Mouse (Mus musculus): ENCODE data around the gene Trpv4. TPM values are rescaled to one million over a fixed set of nuclear protein-coding genes. Genes with fewer than 3 reads are reported as not detected.

Gene Trpv4
- polyA plus RNA-seq, 1 experiment, result 0.07 TPM

GRCm38 (mm10) chr5:114572997-114573396 is 85.2 kb downstream of the Trpv4 start:
- Histone ChIP-seq H3K4me3 (replicated peaks) (no peak overlapping the region), H3K4me1 (ENCODE audit: control insufficient read depth) (peaks cover 6% of the 10 kb centered on the region)

More at GRCm38 (mm10) chr5:114572997-114573396, 85.2 kb downstream of the Trpv4 start:
- TF ChIP-seq GATA1 (IDR thresholded peaks at IDR 0.05; ENCODE audit: low read length), result no peak
- no peak for TF ChIP-seq TAL1 (IDR thresholded peaks at IDR 0.05; ENCODE audit: low read length)
- peaks cover 2% of the 10 kb centered on the region; the same call in 1 of the 2 replicates for H3K9me3 ChIP-seq (ENCODE audit: control insufficient read depth, low read length)
- H3K27me3 ChIP-seq (ENCODE audit: control insufficient read depth), result peaks cover 53% of the 10 kb centered on the region
- no peaks in the 10 kb centered on the region for H3K36me3 ChIP-seq (ENCODE audit: control insufficient read depth)

Other genes with a start within 250 kb of the Trpv4 start
- gene Mmab, start 214.4 kb downstream of the Trpv4 start, polyA plus RNA-seq (2012), result 0.30 and 0.35 TPM in 2 replicates
- 1.7 and 2.0 TPM in 2 replicates for gene Mvk, start 214.2 kb downstream of the Trpv4 start, polyA plus RNA-seq (2012)
- 0.02 and 0.16 TPM in 2 replicates for gene Fam222a, start 90.4 kb downstream of the Trpv4 start, polyA plus RNA-seq (2012)
- 6.3 and 7.0 TPM in 2 replicates for gene Gltp, start 32.6 kb upstream of the Trpv4 start, polyA plus RNA-seq (2012)
- 1.1 and 1.2 TPM in 2 replicates for gene Tchp, start 49.3 kb upstream of the Trpv4 start, polyA plus RNA-seq (2012)
- gene Ankrd13a, start 116.3 kb upstream of the Trpv4 start, polyA plus RNA-seq (2012), result 15.2 TPM in 2 replicates
- gene Git2, start 117.1 kb upstream of the Trpv4 start, polyA plus RNA-seq (2012), result 7.0 and 8.0 TPM in 2 replicates
- 4.4 and 5.8 TPM in 2 replicates for gene 1500011B03Rik, start 165.0 kb upstream of the Trpv4 start, polyA plus RNA-seq (2012)
- gene 4930519G04Rik, start 195.2 kb upstream of the Trpv4 start, polyA plus RNA-seq (2012), result 0.02 TPM in 1 of 2 replicates, not detected in the other
- not detected in 2 replicates for gene Gm9936, start 200.3 kb upstream of the Trpv4 start, polyA plus RNA-seq (2012)
- 0.02 and 0.09 TPM in 2 replicates for gene Oasl2, start 238.5 kb upstream of the Trpv4 start, polyA plus RNA-seq (2012)